Mouse (Mus musculus) monocyte, adult 5-6 weeks (primary cell): ENCODE data around the gene Hap1. TPM values are rescaled to one million over a fixed set of nuclear protein-coding genes. Genes with fewer than 3 reads are reported as not detected.

Source experiments
- ATAC-seq: fragments of 153-309, 156-312 bp; replicated peaks from 2 replicates; pipeline ENCODE4 v1.8.0; 2017; ENCODE audit warnings: mild to moderate bottlenecking; ENCODE audit not compliant: low TSS enrichment, insufficient number of reproducible peaks, severe bottlenecking, poor library complexity, low FRiP score
- total RNA-seq: library from RNA; stranded (forward); fragments of 200-1000, 200-491, 200-594 nt; gene quantifications from 3 replicates; pipeline ENCODE4 v1.2.3, GENCODE M21; 2017

Hap1 gene
- total RNA-seq, 1 experiment from 2014 or later, result not detected

- ATAC-seq, result 0 out of 2 replicates have a peak, but pooled peaks have one; percentile 30
Measured at GRCm38 (mm10) chr11:100297801-100298200, 58.1 kb downstream of the Hap1 start.

Other genes starting within 250 kb of the Hap1 start
- not detected in 3 replicates for gene Krt13, start 234.6 kb downstream of the Hap1 start, total RNA-seq
- not detected in 3 replicates for gene Krt15, start 220.2 kb downstream of the Hap1 start, total RNA-seq
- not detected in 3 replicates for gene Krt19, start 207.5 kb downstream of the Hap1 start, total RNA-seq
- not detected in 3 replicates for gene Krt9, start 162.9 kb downstream of the Hap1 start, total RNA-seq
- not detected in 3 replicates for gene Krt14, start 148.6 kb downstream of the Hap1 start, total RNA-seq
- not detected in 3 replicates for gene Krt16, start 107.2 kb downstream of the Hap1 start, total RNA-seq
- not detected in 3 replicates for gene Krt17, start 95.1 kb downstream of the Hap1 start, total RNA-seq
- gene Krt42, start 86.3 kb downstream of the Hap1 start, total RNA-seq, result not detected in 3 replicates
- 374 to 712 TPM (median 492 TPM) in 3 replicates for gene Eif1, start 36.2 kb downstream of the Hap1 start, total RNA-seq
- not detected in 3 replicates for gene Gast, start 21.7 kb downstream of the Hap1 start, total RNA-seq
- gene Jup, start 41.6 kb upstream of the Hap1 start, total RNA-seq, result 14.7 to 28.8 TPM (median 21.2 TPM) in 3 replicates
- gene P3h4, start 58.7 kb upstream of the Hap1 start, total RNA-seq, result 0.64 to 5.3 TPM (median 3.1 TPM) in 3 replicates
- 0.57 to 4.4 TPM (median 2.1 TPM) in 3 replicates for gene Fkbp10, start 59.6 kb upstream of the Hap1 start, total RNA-seq
- 8.0 to 38.5 TPM (median 14.4 TPM) in 3 replicates for gene Nt5c3b, start 85.7 kb upstream of the Hap1 start, total RNA-seq
- 0.97 TPM in 1 of 3 replicates, not detected in the others for gene Klhl10, start 85.8 kb upstream of the Hap1 start, total RNA-seq
- 16.4 to 28.5 TPM (median 24.2 TPM) in 3 replicates for gene Klhl11, start 116.6 kb upstream of the Hap1 start, total RNA-seq
- 104 to 134 TPM (median 105 TPM) in 3 replicates for gene Acly, start 171.9 kb upstream of the Hap1 start, total RNA-seq
- gene Ttc25, start 189.5 kb upstream of the Hap1 start, total RNA-seq, result 4.4 TPM in 1 of 3 replicates, not detected in the others
- 22.6 to 33.8 TPM (median 25.9 TPM) in 3 replicates for gene Cnp, start 218.8 kb upstream of the Hap1 start, total RNA-seq